Mouse (Mus musculus) yolk sac, embryonic 10.5 days (tissue): ENCODE data around the gene Clasrp.

Experiments
- DNase-seq: peaks from one replicate; pipeline ENCODE4 v3.0.0-alpha.2; 2017; ENCODE audit warnings: low spot score

The Clasrp gene

GRCm38 (mm10) chr7:19563884-19564283, 40.4 kb downstream of the Clasrp start:
- DNase-seq = no peak

- DNase-seq = peak; percentile 43
These were observed 41.5 kb downstream of the Clasrp start, which contains the start of gene Ppp1r37 for GRCm38 (mm10) chr7:19562643-19563410. Ppp1r37 (minus strand) TSS chr7:19563076.

GRCm38 (mm10) chr7:19561765-19562642, 42.3 kb downstream of the Clasrp start:
- DNase-seq = peak; percentile 93

- no peak for DNase-seq
These were observed 42.9 kb downstream of the Clasrp start for GRCm38 (mm10) chr7:19561431-19561764.

- no peak for DNase-seq
These were observed 43.6 kb downstream of the Clasrp start for GRCm38 (mm10) chr7:19560491-19561260.

GRCm38 (mm10) chr7:19558965-19559364, 45.3 kb downstream of the Clasrp start:
- DNase-seq = no peak

- DNase-seq = no peak
These were observed 46.0 kb downstream of the Clasrp start for GRCm38 (mm10) chr7:19557982-19558900.

GRCm38 (mm10) chr7:19557086-19557485, 47.2 kb downstream of the Clasrp start:
- no peak for DNase-seq

GRCm38 (mm10) chr7:19554168-19554567, 50.1 kb downstream of the Clasrp start:
- no peak for DNase-seq

- no peak for DNase-seq
These were observed 51.8 kb downstream of the Clasrp start for GRCm38 (mm10) chr7:19552443-19552842.

- no peak for DNase-seq
These were observed 52.7 kb downstream of the Clasrp start for GRCm38 (mm10) chr7:19551634-19552033.

- no peak for DNase-seq
These were observed 54.9 kb downstream of the Clasrp start for GRCm38 (mm10) chr7:19549394-19549793.

GRCm38 (mm10) chr7:19547344-19547969, 56.8 kb downstream of the Clasrp start:
- DNase-seq = peak; percentile 61

- DNase-seq = no peak
These were observed 58.3 kb downstream of the Clasrp start for GRCm38 (mm10) chr7:19546007-19546406.

- DNase-seq = no peak
These were observed 60.7 kb downstream of the Clasrp start for GRCm38 (mm10) chr7:19543584-19543983.

GRCm38 (mm10) chr7:19542155-19542691, 62.1 kb downstream of the Clasrp start:
- DNase-seq = no peak

- DNase-seq = no peak
These were observed 62.6 kb downstream of the Clasrp start for GRCm38 (mm10) chr7:19541681-19542154.

GRCm38 (mm10) chr7:19540771-19541566, 63.3 kb downstream of the Clasrp start:
- no peak for DNase-seq

- no peak for DNase-seq
These were observed 69.6 kb downstream of the Clasrp start for GRCm38 (mm10) chr7:19534676-19535075.
